Mouse (Mus musculus) liver, postnatal 0 days (tissue): Measurements from ENCODE around the gene Wdr25.

Source experiments
- CTCF ChIP-seq: sonication (generic); IDR thresholded peaks from 2 replicates; pipeline ENCODE4 v1.5.1; 2016; ENCODE audit warnings: antibody characterized with exemption, low read depth
- EP300 ChIP-seq: IDR thresholded peaks from 2 replicates; pipeline ENCODE4 v1.6.1; 2016; ENCODE audit warnings: antibody characterized with exemption, low read depth, mild to moderate bottlenecking

GRCm38 (mm10) chr12:108879138-108879537, 14.3 kb upstream of the Wdr25 start:
- TF ChIP-seq CTCF, result no peak
- TF ChIP-seq EP300, result no peak
